Mouse (Mus musculus): ENCODE results near the gene Dcdc2c.

- peak; percentile 78 for TF ChIP-seq CTCF (IDR thresholded peaks at IDR 0.05; ENCODE audit: low read depth, low read length)
- no peak for TF ChIP-seq POLR2A (IDR thresholded peaks at IDR 0.05; ENCODE audit: extremely low read depth, insufficient read depth, low read length)
Measured at GRCm38 (mm10) chr12:28431832-28432728, 120.1 kb downstream of the Dcdc2c start.
